Mouse (Mus musculus): ENCODE data around the gene Eva1a.

GRCm38 (mm10) chr6:82083655-82084054, 42.8 kb downstream of the Eva1a start:
- TF ChIP-seq POLR2A (IDR thresholded peaks at IDR 0.05; ENCODE audit: insufficient read depth, low read length), result no peak
- TF ChIP-seq CTCF (IDR thresholded peaks at IDR 0.05; ENCODE audit: low read depth, low read length), result no peak

All from ES-Bruce4 (cell line).